Mouse (Mus musculus): ENCODE measurements around the gene Zfp658.

The Zfp658 gene

GRCm38 (mm10) chr7:43562006-43562633 is at the start of gene Zfp658:
TSS of gene Zfp658 (plus strand) at chr7:43562256.
- in situ Hi-C loops (cut with MboI, MseI), result loop anchor here (25.0 kb wide), 1 partner anchor 1950 kb away; no protein-coding TSS in a partner anchor

DNA sequence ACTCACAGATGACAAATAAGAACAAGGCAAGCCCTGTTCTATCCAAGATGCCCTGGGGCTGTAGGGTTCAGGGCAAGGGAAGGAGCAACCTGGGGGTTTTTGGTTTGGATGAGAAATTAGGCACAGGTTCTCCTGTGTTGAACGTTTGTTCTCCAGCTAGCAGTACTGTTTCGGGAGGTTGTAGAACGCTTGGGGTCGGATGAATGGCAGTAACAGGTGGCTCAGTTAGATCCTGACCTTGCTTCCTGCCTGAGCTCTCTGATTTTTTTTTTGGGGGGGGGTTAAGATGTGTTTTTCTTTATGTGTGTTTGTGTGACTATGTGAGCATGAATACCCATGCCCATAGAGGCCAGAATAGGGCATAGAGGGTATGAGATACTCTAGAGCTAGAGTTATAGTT is 49.5 kb upstream of the Zfp658 start:
- in situ Hi-C loops (cut with MboI, MseI), result no loop called here

DNA sequence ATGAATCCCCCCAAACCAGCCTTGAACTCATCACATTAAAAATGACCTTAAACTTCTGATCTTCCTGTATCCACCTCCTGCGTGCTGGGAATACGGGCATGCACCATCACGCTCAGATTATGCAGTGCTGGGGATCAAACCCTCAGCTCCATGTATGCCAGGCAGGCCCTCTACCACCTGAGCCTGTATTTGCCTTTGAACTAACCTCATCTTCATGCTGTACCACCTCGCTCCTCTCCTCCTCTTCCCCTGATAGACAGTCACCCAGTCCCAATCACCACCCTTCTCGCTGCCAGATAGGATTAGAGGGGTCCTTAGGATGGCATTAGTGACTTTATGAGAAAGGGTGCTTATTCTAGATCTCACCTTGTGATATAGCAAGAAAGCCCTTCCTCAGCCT is 47.0 kb upstream of the Zfp658 start:
- in situ Hi-C loops (cut with MboI, MseI), result no loop called here

GRCm38 (mm10) chr7:43518341-43518740 is 43.7 kb upstream of the Zfp658 start:
- in situ Hi-C loops (cut with MboI, MseI), result no loop called here

DNA sequence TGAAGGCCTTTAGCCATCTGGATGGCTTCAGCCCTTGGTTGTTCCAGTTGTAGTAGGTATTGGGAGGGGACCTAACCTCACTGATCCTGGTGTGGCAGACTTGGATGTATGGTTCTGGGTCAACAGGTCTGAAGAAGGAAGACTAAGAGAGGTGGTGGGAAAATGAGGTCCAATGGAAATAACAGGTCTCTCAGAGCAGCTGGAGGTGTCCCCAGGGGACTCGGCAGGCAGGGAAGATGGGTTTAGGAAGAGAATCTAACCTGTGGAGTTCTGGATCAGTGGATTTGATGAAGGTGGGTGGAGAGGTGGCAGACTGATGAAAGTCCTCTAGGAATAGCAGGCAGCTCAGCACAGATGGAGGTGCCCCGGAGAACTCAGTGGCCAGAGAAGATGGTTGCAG is 39.3 kb upstream of the Zfp658 start:
- in situ Hi-C loops (cut with MboI, MseI), result no loop called here

DNA sequence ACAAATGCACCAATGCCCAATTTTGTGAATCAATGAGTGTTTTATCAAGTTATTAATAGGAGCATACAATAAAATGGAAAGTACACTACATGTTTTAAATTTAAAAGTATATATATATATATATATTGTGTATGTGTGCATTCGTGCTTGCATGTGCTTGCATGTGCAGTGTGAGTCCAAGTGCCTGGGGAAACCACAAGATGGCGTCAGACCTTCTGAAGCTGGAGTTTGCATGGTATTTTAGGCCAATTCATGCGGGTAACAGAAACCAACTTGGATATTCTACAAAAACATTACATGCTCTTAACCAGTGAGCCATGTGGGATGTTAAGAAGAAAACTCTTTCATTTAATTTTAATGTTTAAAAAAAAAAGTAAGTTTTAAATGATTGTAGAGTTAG is 36.7 kb upstream of the Zfp658 start:
- in situ Hi-C loops (cut with MboI, MseI), result no loop called here

DNA sequence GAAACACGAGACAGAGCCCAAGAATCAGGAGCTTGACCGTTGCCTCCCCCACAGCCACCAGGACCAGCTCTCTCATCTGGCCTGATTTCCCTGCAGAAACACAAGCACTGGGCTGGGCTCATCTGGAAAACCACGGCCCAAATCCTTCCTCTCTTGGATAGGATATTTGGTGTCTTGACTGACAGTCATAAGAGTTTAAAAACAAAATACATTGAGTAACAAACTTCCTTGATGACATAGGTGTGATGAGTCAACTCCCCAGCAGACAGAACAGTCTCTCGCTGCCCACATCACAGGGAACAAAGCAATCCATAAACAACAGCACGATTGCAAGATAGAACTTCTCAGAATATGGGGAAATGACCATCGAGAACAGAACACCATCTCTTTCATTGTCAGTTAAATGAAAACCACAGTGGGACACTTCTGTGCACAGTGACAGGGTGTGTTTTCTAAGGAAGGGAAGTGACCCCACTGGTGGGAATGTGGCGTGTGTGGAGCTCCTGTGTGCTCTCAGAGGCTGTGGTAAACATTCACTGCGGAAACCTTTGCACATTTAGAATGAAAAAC is 31.8 kb upstream of the Zfp658 start:
- in situ Hi-C loops (cut with MboI, MseI), result no loop called here

DNA sequence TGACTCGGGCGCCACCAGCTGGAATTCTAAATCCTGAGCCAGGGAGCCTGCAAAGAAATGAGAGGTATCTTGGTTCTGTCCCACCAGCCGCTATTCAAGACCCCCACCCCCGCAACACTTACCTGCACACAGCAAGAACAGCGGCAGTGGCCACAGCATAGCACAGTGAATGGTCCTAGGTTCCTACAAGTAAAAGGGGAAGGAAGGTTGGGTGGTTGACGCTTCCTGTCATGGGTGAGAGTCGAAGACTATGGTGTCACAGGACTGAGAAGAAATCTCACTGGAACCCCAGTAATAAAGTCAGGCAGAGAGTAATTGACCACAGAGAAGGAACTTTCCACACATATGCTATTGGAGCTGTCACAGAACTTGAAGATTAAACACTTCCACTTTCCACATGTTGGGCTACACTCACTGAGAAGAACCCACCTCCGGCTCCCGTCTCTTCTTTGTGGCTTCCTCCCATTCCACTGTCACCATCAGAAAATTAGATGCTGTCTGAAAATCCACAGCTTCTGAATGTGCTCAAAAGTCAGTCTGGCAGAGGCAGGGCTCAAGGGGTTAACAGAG is 29.0 kb upstream of the Zfp658 start:
- in situ Hi-C loops (cut with MboI, MseI), result no loop called here

GRCm38 (mm10) chr7:43538524-43538923 is 23.5 kb upstream of the Zfp658 start:
- in situ Hi-C loops (cut with MboI, MseI), result no loop called here

DNA sequence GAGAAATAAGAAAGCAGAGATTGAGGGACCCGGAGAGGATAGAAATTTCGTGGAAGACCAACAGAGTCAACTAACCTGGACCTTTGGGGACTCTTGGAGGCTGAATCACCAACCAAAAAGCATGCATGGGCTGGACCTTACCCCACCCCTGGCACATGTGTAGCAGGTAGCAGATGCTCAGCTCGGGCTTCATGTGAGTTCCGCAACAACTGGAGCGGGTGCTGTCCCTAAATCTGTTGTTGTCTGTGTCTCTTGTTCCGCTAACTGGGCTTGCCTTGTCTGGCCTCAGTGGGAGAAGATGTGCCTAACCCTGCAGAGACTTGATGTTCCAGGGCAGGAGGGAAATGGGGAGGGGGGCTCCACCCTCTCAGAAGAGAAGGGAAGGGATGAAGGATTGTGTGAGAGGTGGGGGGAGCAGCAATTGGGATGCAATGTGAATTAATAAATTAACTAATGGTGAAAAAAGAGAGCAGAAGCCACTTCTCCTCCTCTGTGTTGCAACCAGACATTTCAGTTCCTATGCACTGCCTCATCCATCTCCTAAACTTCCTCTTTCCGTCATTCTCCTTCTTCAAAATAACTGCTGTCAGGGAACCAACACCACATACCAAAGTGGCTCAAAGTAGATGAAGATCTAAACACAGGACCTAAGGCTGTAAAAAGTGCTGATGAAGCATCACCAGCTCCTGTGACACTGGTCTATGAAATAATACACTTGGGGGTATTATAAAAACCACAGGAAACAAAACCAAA is 17.7 kb upstream of the Zfp658 start, which contains the start of gene Cd33:
Gene Cd33, minus strand, starts transcription at position 204 of the 753 bp plus-strand sequence.
- in situ Hi-C loops (cut with MboI, MseI), result no loop called here

DNA sequence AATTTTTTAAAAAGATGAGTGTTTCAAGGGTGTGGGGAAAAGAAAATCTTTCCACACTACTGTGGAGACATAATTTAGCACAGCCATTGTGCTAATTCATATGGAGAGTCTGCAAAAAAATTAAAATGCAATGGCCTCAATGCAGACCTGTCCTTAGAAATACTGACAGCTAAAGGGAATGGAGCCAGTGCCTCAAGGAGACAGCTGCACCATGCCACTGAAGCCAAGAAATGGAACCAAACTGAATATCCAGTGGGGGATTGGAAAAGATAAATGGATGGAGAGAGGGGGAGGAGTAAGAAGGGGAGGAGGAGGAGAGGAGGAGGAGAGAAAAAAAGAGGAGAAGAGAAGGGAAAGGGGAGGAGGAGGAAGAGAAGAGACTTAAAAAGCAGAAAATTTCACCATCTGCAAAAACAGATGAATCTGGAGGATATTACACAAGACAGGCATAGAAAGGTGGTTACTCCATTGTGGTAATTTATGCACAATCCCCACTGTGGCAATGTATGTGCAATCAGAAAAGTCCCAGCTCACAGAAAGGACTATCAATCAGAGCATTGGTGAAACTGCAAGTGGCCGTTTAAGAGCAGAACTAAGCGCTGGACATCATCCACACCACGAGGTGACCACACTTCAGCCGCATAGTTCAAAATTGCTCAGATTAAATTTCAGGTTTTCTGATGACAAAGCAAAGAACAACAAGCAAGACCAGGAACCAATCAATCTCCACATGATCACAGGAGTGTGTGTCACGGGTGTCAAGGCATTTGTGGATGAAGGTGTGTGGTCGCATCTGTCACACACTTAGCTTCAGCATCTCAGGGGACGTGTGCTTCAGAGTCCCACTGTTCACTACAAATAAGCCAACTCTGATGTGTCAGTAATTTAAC is 16.2 kb upstream of the Zfp658 start:
- in situ Hi-C loops (cut with MboI, MseI), result no loop called here

DNA sequence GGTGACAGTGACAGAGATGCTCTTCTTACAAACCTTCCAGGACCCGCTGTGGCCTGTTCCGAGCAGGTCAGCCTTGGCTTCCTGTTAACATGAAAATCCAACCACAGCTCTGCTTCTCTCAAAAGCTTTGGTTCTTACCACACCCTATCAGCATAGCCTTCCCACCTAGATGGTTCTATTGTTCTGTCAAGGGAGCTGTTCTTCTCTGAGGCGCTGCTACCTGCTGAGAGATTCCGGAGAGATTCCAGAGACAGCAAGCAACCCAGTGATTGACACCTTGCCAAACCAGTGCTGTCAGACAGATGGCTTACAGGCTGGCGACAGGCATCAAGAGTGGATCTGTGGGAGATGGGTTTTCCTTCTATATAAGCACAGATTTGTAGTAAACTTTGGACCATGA is 14.4 kb upstream of the Zfp658 start:
- in situ Hi-C loops (cut with MboI, MseI), result no loop called here

- in situ Hi-C loops (cut with MboI, MseI), result no loop called here
Observed at GRCm38 (mm10) chr7:43548206-43548605, 13.8 kb upstream of the Zfp658 start.

DNA sequence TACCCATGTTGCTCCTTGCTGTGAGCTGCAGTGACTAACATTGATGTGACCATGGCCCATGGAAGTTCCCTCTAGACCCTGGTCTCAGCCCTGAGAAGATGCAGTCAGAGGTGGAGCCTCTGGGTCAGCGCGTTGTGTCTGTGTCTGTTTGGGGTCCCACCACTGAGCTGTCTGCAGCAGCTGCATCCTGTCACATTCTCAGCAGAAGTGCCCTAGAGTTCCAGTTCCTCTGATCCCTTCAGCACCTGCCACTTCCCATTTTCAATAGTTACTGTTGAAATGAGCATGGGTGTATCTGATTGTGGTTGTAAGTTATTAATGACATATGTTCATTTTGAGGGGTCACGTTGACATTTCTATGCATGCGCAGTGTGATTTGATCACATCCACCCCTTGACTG is 8.9 kb upstream of the Zfp658 start:
- in situ Hi-C loops (cut with MboI, MseI), result loop anchor here (5.0 to 25.0 kb wide), 2 partner anchors 76 to 1941 kb away; no protein-coding TSS in a partner anchor

- in situ Hi-C loops (cut with MboI, MseI), result loop anchor here (5.0 to 25.0 kb wide), 2 partner anchors 77 to 1942 kb away; no protein-coding TSS in a partner anchor
Observed at GRCm38 (mm10) chr7:43554550-43554949, 7.5 kb upstream of the Zfp658 start.

GRCm38 (mm10) chr7:43555351-43555750 is 6.7 kb upstream of the Zfp658 start:
- in situ Hi-C loops (cut with MboI, MseI), result loop anchor here (25.0 kb wide), 1 partner anchor 1943 kb away; no protein-coding TSS in a partner anchor

DNA sequence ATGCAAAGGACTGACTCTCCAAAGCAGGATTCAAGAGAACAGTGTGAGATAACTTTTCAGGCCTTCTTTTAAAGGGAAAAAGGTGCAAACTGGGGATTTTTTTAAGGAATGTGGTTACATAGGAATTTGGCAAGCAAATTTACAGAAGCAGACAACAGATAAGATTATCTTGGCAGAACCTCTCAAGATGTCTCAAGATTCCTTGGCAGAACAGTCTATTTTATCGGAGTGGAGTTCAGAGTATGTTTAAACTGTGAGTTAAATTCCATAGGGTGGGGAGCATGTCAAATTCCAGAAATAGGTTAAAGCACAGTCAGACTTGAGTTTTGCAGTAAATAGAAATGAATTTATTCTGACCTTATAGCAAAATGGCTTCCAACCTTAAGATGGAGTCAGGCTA is 5.2 kb upstream of the Zfp658 start:
- in situ Hi-C loops (cut with MboI, MseI), result loop anchor here (25.0 kb wide), 1 partner anchor 1945 kb away; no protein-coding TSS in a partner anchor

- in situ Hi-C loops (cut with MboI, MseI), result loop anchor here (25.0 kb wide), 1 partner anchor 1950 kb away; no protein-coding TSS in a partner anchor
Observed at GRCm38 (mm10) chr7:43562651-43563070, 605 bp downstream of the Zfp658 start.

GRCm38 (mm10) chr7:43563300-43563699 is 1.2 kb downstream of the Zfp658 start:
- in situ Hi-C loops (cut with MboI, MseI), result loop anchor here (25.0 kb wide), 1 partner anchor 1951 kb away; no protein-coding TSS in a partner anchor

DNA sequence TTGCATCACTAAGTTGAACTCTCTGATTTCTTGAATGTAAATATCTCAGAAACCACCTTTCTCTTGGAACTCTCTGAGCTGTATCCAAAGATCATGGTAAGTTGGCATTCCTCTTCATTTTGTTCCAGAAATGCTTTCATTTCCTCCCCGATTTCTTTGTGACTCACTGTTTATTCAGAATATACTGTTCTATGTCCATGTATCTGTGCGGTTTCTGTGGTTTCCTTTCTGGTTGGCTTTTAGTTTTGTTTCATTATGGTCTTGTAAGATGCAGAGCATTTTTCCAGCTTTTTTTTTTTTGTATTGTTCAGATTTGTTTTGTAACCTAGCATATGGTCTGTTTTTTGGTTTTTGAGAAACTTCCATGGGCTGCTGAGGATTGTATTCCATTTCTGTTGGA is 9.2 kb downstream of the Zfp658 start:
- in situ Hi-C loops (cut with MboI, MseI), result loop anchor here (25.0 kb wide), 1 partner anchor 1959 kb away; no protein-coding TSS in a partner anchor

Measured in regulatory T cell (primary cell).